Mouse (Mus musculus): ENCODE measurements at regions not wholly inside any gene's neighbourhood (a gene's known extent, or its start where the extent isn't known, plus 50 kb on each side); places are given as distances from the start of the nearest gene placed in this dataset.

GRCm38 (mm10) chr5:99111755-99112154 lies 74.6 kb upstream of the Prkg2 start:
- Histone ChIP-seq H3K27ac (ENCODE audit: insufficient read depth, low read length) (no peak overlapping the region), H3K4me1 (ENCODE audit: control insufficient read depth, insufficient read depth, low read length) (no peaks in the 10 kb centered on the region), H3K4me3 (replicated peaks; ENCODE audit: insufficient read depth, low read depth, low read length) (no peak overlapping the region), H3K27me3 (ENCODE audit: control insufficient read depth, insufficient read depth, low read length) (no peaks in the 10 kb centered on the region)
- 65% methylated on average over 4 of the region's 4 CpGs for WGBS
- DNase-seq = no peak
- TF ChIP-seq CTCF (IDR thresholded peaks at IDR 0.05; ENCODE audit: borderline replicate concordance, insufficient read depth, low read depth, low read length) (no peak), POLR2A (IDR thresholded peaks at IDR 0.05; ENCODE audit: borderline replicate concordance, insufficient read depth, low read length) (no peak)

- Histone ChIP-seq H3K27me3 (ENCODE audit: control insufficient read depth, insufficient read depth, low read length) (no peaks in the 10 kb centered on the region), H3K4me1 (ENCODE audit: control insufficient read depth, insufficient read depth, low read length) (no peaks in the 10 kb centered on the region), H3K4me3 (replicated peaks; ENCODE audit: insufficient read depth, low read depth, low read length) (no peak overlapping the region), H3K27ac (ENCODE audit: insufficient read depth, low read length) (no peak overlapping the region)
- TF ChIP-seq POLR2A (IDR thresholded peaks at IDR 0.05; ENCODE audit: borderline replicate concordance, insufficient read depth, low read length) (no peak), CTCF (IDR thresholded peaks at IDR 0.05; ENCODE audit: borderline replicate concordance, insufficient read depth, low read depth, low read length) (no peak)
- no peak for DNase-seq
- 30% methylated on average over 4 of the region's 4 CpGs for whole genome bisulfite sequencing
These were observed 74.1 kb upstream of the Prkg2 start for GRCm38 (mm10) chr5:99111235-99111634.

GRCm38 (mm10) chr5:99099727-99100116 lies 62.6 kb upstream of the Prkg2 start:
- TF ChIP-seq POLR2A (IDR thresholded peaks at IDR 0.05; ENCODE audit: borderline replicate concordance, insufficient read depth, low read length) = no peak
- no peak for TF ChIP-seq CTCF (IDR thresholded peaks at IDR 0.05; ENCODE audit: borderline replicate concordance, insufficient read depth, low read depth, low read length)
- 95% methylated on average over 6 of the region's 6 CpGs for WGBS
- Histone ChIP-seq H3K27ac (ENCODE audit: insufficient read depth, low read length) (no peak overlapping the region), H3K4me3 (replicated peaks; ENCODE audit: insufficient read depth, low read depth, low read length) (no peak overlapping the region), H3K27me3 (ENCODE audit: control insufficient read depth, insufficient read depth, low read length) (no peaks in the 10 kb centered on the region), H3K4me1 (ENCODE audit: control insufficient read depth, insufficient read depth, low read length) (no peaks in the 10 kb centered on the region)
- no peak for DNase-seq

GRCm38 (mm10) chr5:99099014-99099726 lies 62.0 kb upstream of the Prkg2 start:
- no peaks in the 10 kb centered on the region for H3K4me1 ChIP-seq (ENCODE audit: control insufficient read depth, insufficient read depth, low read length)
- no peak overlapping the region for H3K27ac ChIP-seq (ENCODE audit: insufficient read depth, low read length)
- H3K4me3 ChIP-seq (replicated peaks; ENCODE audit: insufficient read depth, low read depth, low read length) = no peak overlapping the region
- no peak for TF ChIP-seq CTCF (IDR thresholded peaks at IDR 0.05; ENCODE audit: borderline replicate concordance, insufficient read depth, low read depth, low read length)
- TF ChIP-seq POLR2A (IDR thresholded peaks at IDR 0.05; ENCODE audit: borderline replicate concordance, insufficient read depth, low read length) = no peak
- DNase-seq = no peak
- 97% methylated on average over 7 of the region's 7 CpGs for WGBS
- no peaks in the 10 kb centered on the region for H3K27me3 ChIP-seq (ENCODE audit: control insufficient read depth, insufficient read depth, low read length)
